10 mouse cellular contexts compared by ENCODE assay signal in genomic region chr5:24510635-24511034, GRCm38 (mm10). TPM values are rescaled to one million over a fixed set of nuclear protein-coding genes. Genes with fewer than 3 reads are reported as not detected.
DNase-seq lines count a peak whose midpoint lies in the region; ATAC-seq and TF ChIP-seq lines count a peak whose summit lies in the region.
"Had no signal": no experiment of that assay in that cellular context is flagged by ENCODE, and none has a peak within 500 bp of the region (broad histone marks: within the 10 kb centered on the region; RNA-seq: fewer than 3 reads in every experiment).

No protein-coding gene starts in this region.

- DNase-seq in heart, postnatal 0 days (ENCODE audit: low spot score): no peak
- DNase-seq in heart, postnatal 25 days (ENCODE audit: low spot score): no peak
- peak; percentile 42 to 43 for DNase-seq in urinary bladder, postnatal 36 days (ENCODE audit: low spot score in 2 of 2)
- no peak for DNase-seq in urinary bladder, postnatal 4 days (ENCODE audit: low spot score in 2 of 2)
- peak; percentile 71 for DNase-seq in lung, postnatal 36 days
- DNase-seq in right cerebral cortex, postnatal 4 days: no peak
- no peak for DNase-seq in left cerebral cortex, adult 8-10 months (ENCODE audit: low spot score in 2 of 2)

- H3K27me3 ChIP-seq in heart, postnatal 0 days (ENCODE audit: control insufficient read depth, insufficient read depth, low read length): peaks cover 6% of the 10 kb centered on the region
- H3K27me3 ChIP-seq: hindbrain, embryonic 15.5 days had no signal

- no peak for TF ChIP-seq EP300 in heart, postnatal 0 days (IDR thresholded peaks at IDR 0.05; ENCODE audit: low read depth)

- no peak overlapping the region for H3K27ac ChIP-seq in heart, postnatal 0 days (ENCODE audit: low read depth)
- H3K27ac ChIP-seq in embryonic fibroblast, embryonic 13.5 days (ENCODE audit: insufficient read depth, low read length): no peak overlapping the region
- H3K27ac ChIP-seq: hindbrain, embryonic 15.5 days; midbrain, embryonic 12.5 days had no signal

- TF ChIP-seq CTCF in heart, postnatal 0 days (IDR thresholded peaks at IDR 0.05; ENCODE audit: low read depth): peak; percentile 40
- peak; percentile 53; the same call in 1 of the 2 replicates for TF ChIP-seq CTCF in embryonic fibroblast, embryonic 13.5 days (IDR thresholded peaks at IDR 0.05; ENCODE audit: borderline replicate concordance, insufficient read depth, low read length)

- ATAC-seq in heart, postnatal 0 days (ENCODE audit: insufficient read depth, low read depth): no peak

- no peaks in the 10 kb centered on the region for H3K4me1 ChIP-seq in heart, postnatal 0 days (ENCODE audit: control insufficient read depth, insufficient read depth)
- H3K4me1 ChIP-seq in embryonic fibroblast, embryonic 13.5 days (ENCODE audit: control insufficient read depth, insufficient read depth, low read length): 0 out of 2 replicates have a peak, but pooled peaks cover 3% of the 10 kb centered on the region
- H3K4me1 ChIP-seq: hindbrain, embryonic 15.5 days; midbrain, embryonic 12.5 days had no signal

- intact Hi-C loops in heart, postnatal 25 days (cut with DNase I): loop anchor here (1.0 to 5.0 kb wide), 3 partner anchors 20 to 142 kb away; no protein-coding TSS in a partner anchor

- H3K4me2 ChIP-seq in heart, postnatal 0 days (ENCODE audit: low read depth, low read length): no peak overlapping the region
- H3K4me2 ChIP-seq: hindbrain, embryonic 15.5 days; midbrain, embryonic 12.5 days had no signal

- H3K9me3 ChIP-seq in heart, postnatal 0 days (replicated peaks; ENCODE audit: control insufficient read depth, low read length): no peaks in the 10 kb centered on the region; the same call in 1 of the 2 replicates
- H3K9me3 ChIP-seq: hindbrain, embryonic 15.5 days; midbrain, embryonic 12.5 days had no signal

- no peak overlapping the region for H3K9ac ChIP-seq in heart, postnatal 0 days (replicated peaks; ENCODE audit: low read depth, low read length)
- H3K9ac ChIP-seq: hindbrain, embryonic 15.5 days; midbrain, embryonic 12.5 days had no signal

- H3K36me3 ChIP-seq in heart, postnatal 0 days (replicated peaks; ENCODE audit: control insufficient read depth, insufficient read depth, low read length): no peaks in the 10 kb centered on the region
- H3K36me3 ChIP-seq: hindbrain, embryonic 15.5 days; midbrain, embryonic 12.5 days had no signal

- no peak for TF ChIP-seq POLR2A in embryonic fibroblast, embryonic 13.5 days (IDR thresholded peaks at IDR 0.05; ENCODE audit: low read depth, low read length)

- WGBS in heart, postnatal 0 days: 32% methylated on average over 11 of the region's 11 CpGs

- no peak overlapping the region for H3K4me3 ChIP-seq in heart, postnatal 0 days (ENCODE audit: low read depth, low read length)
- H3K4me3 ChIP-seq in embryonic fibroblast, embryonic 13.5 days (ENCODE audit: insufficient read depth, low read length): no peak overlapping the region
- H3K4me3 ChIP-seq: hindbrain, embryonic 15.5 days; midbrain, embryonic 12.5 days had no signal

RNA-seq across cellular contexts. Expression of gene Gbx1, which starts 16.4 kb away (rescaled TPM):
- total RNA-seq in heart, postnatal 0 days (2014; rRNA removed; ENCODE audit: low replicate concordance): not detected in 2 replicates
- not detected in 2 replicates for polyA plus RNA-seq in heart, postnatal 0 days (2015; fragmentation: Nextera tagmentation; extraction: Ambion mirVana)
- total RNA-seq in heart, postnatal 25 days (2021): not detected
- polyA plus RNA-seq in embryonic fibroblast, embryonic 13.5 days (2011; ENCODE audit: insufficient read length, low read depth, missing spikeins): not detected in 2 replicates
- 1 to 10 TPM in 3 of 4 experiments, under 1 TPM in 1; 0.65 to 1.4 (median 1.2) TPM for total RNA-seq in left cerebral cortex, adult 8-10 months (2022)

RNA-seq across cellular contexts. Expression of gene Asb10, which starts 30.1 kb away (rescaled TPM):
- total RNA-seq in heart, postnatal 0 days (2014; rRNA removed; ENCODE audit: low replicate concordance): 34.4 and 44.0 TPM in 2 replicates
- 20.8 and 24.3 TPM in 2 replicates for polyA plus RNA-seq in heart, postnatal 0 days (2015; fragmentation: Nextera tagmentation; extraction: Ambion mirVana)
- 10 to 100 TPM; 85.1 to 85.9 TPM for total RNA-seq in heart, postnatal 25 days (2021)
- not detected in 2 replicates for polyA plus RNA-seq in embryonic fibroblast, embryonic 13.5 days (2011; ENCODE audit: insufficient read length, low read depth, missing spikeins)
- 1 to 10 TPM in 2 of 4 experiments, under 1 TPM in 2; 0.65 to 4.1 (median 2.1) TPM for total RNA-seq in left cerebral cortex, adult 8-10 months (2022)

RNA-seq across cellular contexts. Expression of gene 4931409K22Rik, which starts 46.0 kb away (rescaled TPM):
- total RNA-seq in heart, postnatal 0 days (2014; rRNA removed; ENCODE audit: low replicate concordance): not detected in 2 replicates
- not detected in 2 replicates for polyA plus RNA-seq in heart, postnatal 0 days (2015; fragmentation: Nextera tagmentation; extraction: Ambion mirVana)
- not detected for total RNA-seq in heart, postnatal 25 days (2021)
- not detected in 2 replicates for polyA plus RNA-seq in embryonic fibroblast, embryonic 13.5 days (2011; ENCODE audit: insufficient read length, low read depth, missing spikeins)
- total RNA-seq in left cerebral cortex, adult 8-10 months (2022): under 1 TPM in 2 of 4 experiments, not detected in 2; 0.11 to 0.16 TPM

RNA-seq across cellular contexts. Expression of gene Agap3, which starts 58.7 kb away (rescaled TPM):
- total RNA-seq in heart, postnatal 0 days (2014; rRNA removed; ENCODE audit: low replicate concordance): 39.3 and 40.6 TPM in 2 replicates
- 15.6 and 18.3 TPM in 2 replicates for polyA plus RNA-seq in heart, postnatal 0 days (2015; fragmentation: Nextera tagmentation; extraction: Ambion mirVana)
- 10 to 100 TPM; 80.4 to 80.7 TPM for total RNA-seq in heart, postnatal 25 days (2021)
- 31.2 and 38.7 TPM in 2 replicates for polyA plus RNA-seq in embryonic fibroblast, embryonic 13.5 days (2011; ENCODE audit: insufficient read length, low read depth, missing spikeins)
- 100 to 1,000 TPM; 521 to 543 (median 525) TPM for total RNA-seq in left cerebral cortex, adult 8-10 months (2022)

Comparison
In these comparisons a context has a peak if more than half of its experiments do, and no peak if none do; other contexts are left out.
1. DNase-seq: peak in urinary bladder, postnatal 36 days (2 of 2) and lung, postnatal 36 days (single experiment); none in heart, postnatal 0 days (single experiment), heart, postnatal 25 days (single experiment), urinary bladder, postnatal 4 days (0 of 2), right cerebral cortex, postnatal 4 days (single experiment) and left cerebral cortex, adult 8-10 months (0 of 2).